Comparison of ENCODE assay signal across 21 mouse cellular contexts in the genomic region with DNA sequence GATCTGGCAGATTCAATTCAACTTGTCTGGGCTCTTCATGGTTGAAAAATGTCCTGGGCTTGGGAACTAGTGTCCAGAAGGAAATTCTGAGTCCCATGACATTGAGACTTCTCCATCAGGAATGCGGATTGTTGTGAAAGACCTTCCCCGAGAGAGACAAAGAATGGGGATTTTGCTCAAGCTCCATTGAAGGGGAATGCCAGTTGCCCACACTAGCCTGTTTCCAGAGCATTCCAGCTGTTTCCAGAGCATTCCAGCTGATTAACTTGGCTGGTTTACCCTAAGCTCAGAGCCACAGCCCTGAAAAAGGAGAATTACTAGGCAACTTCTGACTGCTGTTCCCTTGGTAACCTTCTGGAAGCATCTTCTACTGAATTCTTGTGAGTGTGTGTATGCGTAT. TPM values are rescaled to one million over a fixed set of nuclear protein-coding genes. Genes with fewer than 3 reads are reported as not detected.
A peak's percentile ranks its signal among the peaks of the same experiment; 100 is the strongest.
DNase-seq lines count a peak whose midpoint lies in the region; ATAC-seq lines count a peak whose summit lies in the region.
"Had no signal": no experiment of that assay in that cellular context is flagged by ENCODE, and none has a peak within 500 bp of the region (broad histone marks: within the 10 kb centered on the region; RNA-seq: fewer than 3 reads in every experiment).

No protein-coding gene starts in this region.

- H3K9ac ChIP-seq in heart, embryonic 12.5 days, result no peak overlapping the region
- H3K9ac ChIP-seq: embryonic facial prominence, embryonic 13.5 days; limb, embryonic 13.5 days; liver, embryonic 13.5 days had no signal

- no peaks in the 10 kb centered on the region for H3K4me1 ChIP-seq in heart, embryonic 12.5 days (replicated peaks)
- H3K4me1 ChIP-seq: liver, embryonic 13.5 days had no signal

- no peak overlapping the region for H3K4me3 ChIP-seq in heart, embryonic 12.5 days
- H3K4me3 ChIP-seq: embryonic facial prominence, embryonic 13.5 days; limb, embryonic 13.5 days; liver, embryonic 13.5 days; midbrain, embryonic 10.5 days had no signal

- WGBS in heart, embryonic 12.5 days, result 74% methylated on average over 3 of the region's 3 CpGs

- no peaks in the 10 kb centered on the region for H3K27me3 ChIP-seq in heart, embryonic 12.5 days (replicated peaks)
- H3K27me3 ChIP-seq: embryonic facial prominence, embryonic 13.5 days; limb, embryonic 13.5 days; liver, embryonic 13.5 days had no signal

- no peak overlapping the region for H3K4me2 ChIP-seq in heart, embryonic 12.5 days
- H3K4me2 ChIP-seq: embryonic facial prominence, embryonic 13.5 days; limb, embryonic 13.5 days; liver, embryonic 13.5 days had no signal

- H3K27ac ChIP-seq in heart, embryonic 12.5 days (ENCODE audit: poor library complexity, severe bottlenecking), result no peak overlapping the region
- H3K27ac ChIP-seq: embryonic facial prominence, embryonic 13.5 days; kidney, postnatal 0 days; limb, embryonic 13.5 days; liver, embryonic 13.5 days; macrophage; midbrain, embryonic 10.5 days; stomach, postnatal 0 days had no signal

- intact Hi-C loops in heart, postnatal 10 days (cut with DNase I), result no loop called here

- no peaks in the 10 kb centered on the region for H3K36me3 ChIP-seq in heart, embryonic 12.5 days
- H3K36me3 ChIP-seq: embryonic facial prominence, embryonic 13.5 days; liver, embryonic 13.5 days had no signal

- 0 out of 2 replicates have a peak, but pooled peaks cover 9% of the 10 kb centered on the region for H3K9me3 ChIP-seq in heart, embryonic 12.5 days (replicated peaks)
- H3K9me3 ChIP-seq: liver, embryonic 13.5 days had no signal

- DNase-seq in heart, adult 18-20 months, result peak; percentile 52 to 61
- peak; percentile 2 for DNase-seq in lung, postnatal 25 days (ENCODE audit: low spot score)
- no peak for DNase-seq in lung, postnatal 10 days
- peak; percentile 16 to 31 for DNase-seq in heart, postnatal 10 days
- no peak for DNase-seq in cerebellum, adult 9-10 months
- DNase-seq in layer of hippocampus, postnatal 36 days, result no peak
- DNase-seq: adrenal gland, postnatal 10 days; cerebellum, postnatal 10 days; kidney, adult 18-20 months; liver, embryonic 13.5 days; right cerebral cortex, postnatal 4 days had no signal

- no peak for ATAC-seq in heart, embryonic 12.5 days (ENCODE audit: insufficient number of reproducible peaks, low FRiP score)
- ATAC-seq: activated CD4-positive, CD25-positive, alpha-beta regulatory T cell, adult 4 months had no signal

RNA-seq across cellular contexts. Expression of a gene that starts 32.3 kb away (rescaled TPM):
- total RNA-seq in heart, adult 18-20 months (2021), result 1 to 10 TPM; 2.8 to 3.1 TPM
- polyA plus RNA-seq in heart, embryonic 12.5 days (2016; fragmentation: Nextera tagmentation; extraction: Ambion mirVana), result 8.6 and 9.2 TPM in 2 replicates
- total RNA-seq in heart, postnatal 10 days (2021), result 1 to 10 TPM; 7.3 to 9.1 TPM
- total RNA-seq in layer of hippocampus, postnatal 36 days (2021), result 10 to 100 TPM; 46.1 to 46.9 TPM
- total RNA-seq: neutrophil, adult 5-6 weeks had no signal
- polyA plus RNA-seq: activated CD4-positive, CD25-positive, alpha-beta regulatory T cell, adult 4 months; C2C12; macrophage had no signal

Comparison
In these comparisons a context has a peak if more than half of its experiments do, and no peak if none do; other contexts are left out.
1. DNase-seq: peak in heart, adult 18-20 months (2 of 2), lung, postnatal 25 days (single experiment) and heart, postnatal 10 days (2 of 2); none in lung, postnatal 10 days (single experiment), cerebellum, adult 9-10 months (single experiment) and layer of hippocampus, postnatal 36 days (0 of 2).
2. RNA of a gene that starts 32.3 kb away (total RNA-seq): 46.1 to 46.9 TPM in layer of hippocampus, postnatal 36 days; 7.3 to 9.1 TPM in heart, postnatal 10 days and 2.8 to 3.1 TPM in heart, adult 18-20 months; every median in the first group is over 4 times any median in the second.